Mouse (Mus musculus) lung, postnatal 14 days (tissue): Measurements from ENCODE around the gene Abhd12b.

Experiments used
- DNase-seq: peaks from one replicate; pipeline ENCODE4 v3.0.0; 2021

Gene Abhd12b

GRCm38 (mm10) chr12:70153842-70154241 is at the start of gene Abhd12b:
Gene Abhd12b (plus strand): TSS chr12:70154142.
- no peak for DNase-seq

GRCm38 (mm10) chr12:70104199-70104598 is 49.7 kb upstream of the Abhd12b start:
- no peak for DNase-seq

GRCm38 (mm10) chr12:70104776-70105420 is 49.0 kb upstream of the Abhd12b start:
- DNase-seq = no peak

- DNase-seq = no peak
Measured at GRCm38 (mm10) chr12:70105885-70106284, 48.1 kb upstream of the Abhd12b start.

GRCm38 (mm10) chr12:70106508-70106907 is 47.4 kb upstream of the Abhd12b start:
- no peak for DNase-seq

GRCm38 (mm10) chr12:70108104-70108503 is 45.8 kb upstream of the Abhd12b start:
- DNase-seq = no peak

- peak; percentile 24 for DNase-seq
Measured at GRCm38 (mm10) chr12:70109921-70110320, 44.0 kb upstream of the Abhd12b start.

- no peak for DNase-seq
Measured at GRCm38 (mm10) chr12:70110375-70111116, 43.4 kb upstream of the Abhd12b start.

- DNase-seq = peak; percentile 56
Measured at GRCm38 (mm10) chr12:70111117-70111366, 42.9 kb upstream of the Abhd12b start.

GRCm38 (mm10) chr12:70111367-70112089 is 42.4 kb upstream of the Abhd12b start:
- DNase-seq = peak; percentile 81

GRCm38 (mm10) chr12:70112090-70112383 is 41.9 kb upstream of the Abhd12b start:
- no peak for DNase-seq

GRCm38 (mm10) chr12:70113351-70113750 is 40.6 kb upstream of the Abhd12b start, which contains the start of gene Nin:
Gene Nin (minus strand): TSS chr12:70113717.
- no peak for DNase-seq

- DNase-seq = no peak
Measured at GRCm38 (mm10) chr12:70117146-70117545, 36.8 kb upstream of the Abhd12b start.

- no peak for DNase-seq
Measured at GRCm38 (mm10) chr12:70118721-70119345, 35.1 kb upstream of the Abhd12b start.

- DNase-seq = no peak
Measured at GRCm38 (mm10) chr12:70119552-70119951, 34.4 kb upstream of the Abhd12b start.

GRCm38 (mm10) chr12:70126626-70127025 is 27.3 kb upstream of the Abhd12b start:
- DNase-seq = no peak

GRCm38 (mm10) chr12:70129105-70129504 is 24.8 kb upstream of the Abhd12b start:
- no peak for DNase-seq

- peak; percentile 11 for DNase-seq
Measured at GRCm38 (mm10) chr12:70131042-70131675, 22.8 kb upstream of the Abhd12b start.

- DNase-seq = no peak
Measured at GRCm38 (mm10) chr12:70134627-70135235, 19.2 kb upstream of the Abhd12b start.

GRCm38 (mm10) chr12:70136185-70136756 is 17.7 kb upstream of the Abhd12b start:
- no peak for DNase-seq

GRCm38 (mm10) chr12:70137095-70137494 is 16.8 kb upstream of the Abhd12b start:
- no peak for DNase-seq

GRCm38 (mm10) chr12:70137626-70138025 is 16.3 kb upstream of the Abhd12b start:
- DNase-seq = no peak
